9 mouse cellular contexts compared by ENCODE assay signal in genomic region chr11:120539285-120540014, GRCm38 (mm10). TPM values are rescaled to one million over a fixed set of nuclear protein-coding genes. Genes with fewer than 3 reads are reported as not detected.
DNase-seq lines count a peak whose midpoint lies in the region; ATAC-seq lines count a peak whose summit lies in the region.
"Had no signal": no experiment of that assay in that cellular context is flagged by ENCODE, and none has a peak within 500 bp of the region (broad histone marks: within the 10 kb centered on the region; RNA-seq: fewer than 3 reads in every experiment).

No protein-coding gene starts in this region.

- H3K9me3 ChIP-seq in forebrain, embryonic 12.5 days: no peaks in the 10 kb centered on the region
- H3K9me3 ChIP-seq in midbrain, embryonic 10.5 days (replicated peaks): no peaks in the 10 kb centered on the region

- no peak overlapping the region for H3K4me3 ChIP-seq in forebrain, embryonic 12.5 days (replicated peaks)
- H3K4me3 ChIP-seq in midbrain, embryonic 10.5 days: peak overlapping the region; percentile 22; the same call in 1 of the 2 replicates

- 19% methylated on average over 10 of the region's 10 CpGs for WGBS in forebrain, embryonic 12.5 days
- 21% methylated on average over 10 of the region's 10 CpGs for WGBS in midbrain, embryonic 10.5 days

- ATAC-seq in forebrain, embryonic 12.5 days (ENCODE audit: low FRiP score): peak; percentile 56

- H3K4me2 ChIP-seq in forebrain, embryonic 12.5 days: peak overlapping the region; percentile 4; the same call in 1 of the 2 replicates

- H3K36me3 ChIP-seq in forebrain, embryonic 12.5 days (replicated peaks): peaks cover 31% of the 10 kb centered on the region
- peaks cover 27% of the 10 kb centered on the region for H3K36me3 ChIP-seq in midbrain, embryonic 10.5 days

- H3K9ac ChIP-seq in forebrain, embryonic 12.5 days: peak overlapping the region; percentile 42; the same call in 1 of the 2 replicates

- peaks cover 21% of the 10 kb centered on the region for H3K4me1 ChIP-seq in forebrain, embryonic 12.5 days
- peaks cover 27% of the 10 kb centered on the region for H3K4me1 ChIP-seq in midbrain, embryonic 10.5 days

- peaks cover 10% of the 10 kb centered on the region for H3K27me3 ChIP-seq in forebrain, embryonic 12.5 days
- H3K27me3 ChIP-seq in midbrain, embryonic 10.5 days (ENCODE audit: low read depth, poor library complexity, severe bottlenecking): peaks cover 11% of the 10 kb centered on the region; the same call in 1 of the 2 replicates

- peak overlapping the region; percentile 46; the same call in 1 of the 2 replicates for H3K27ac ChIP-seq in forebrain, embryonic 12.5 days
- peak overlapping the region; percentile 79 for H3K27ac ChIP-seq in midbrain, embryonic 10.5 days (replicated peaks)

- peak; percentile 15 to 16 for DNase-seq in gastrocnemius, postnatal 4 days (ENCODE audit: low spot score in 2 of 2)
- no peak for DNase-seq in gastrocnemius, postnatal 10 days
- peak; percentile 75 to 93 for DNase-seq in kidney, postnatal 25 days
- no peak for DNase-seq in midbrain, embryonic 10.5 days (ENCODE audit: low spot score)
- no peak for DNase-seq in thymus, postnatal 25 days
- no peak for DNase-seq in left cerebral cortex, adult 11 months (ENCODE audit: low spot score)
- no peak for DNase-seq in left cerebral cortex, postnatal 25 days (ENCODE audit: low spot score in 2 of 2)

- intact Hi-C loops in left cerebral cortex, postnatal 25 days (cut with DNase I): no loop called here

RNA-seq across cellular contexts. Expression of gene Gcgr, which starts 9.0 kb away (rescaled TPM):
- total RNA-seq in gastrocnemius, postnatal 4 days (2021): under 1 TPM in 1 of 2 experiments, not detected in 1; 0.26 TPM
- under 1 TPM; 0.09 to 0.75 TPM for total RNA-seq in gastrocnemius, postnatal 10 days (2021)
- 0.09 TPM in 1 of 2 replicates, not detected in the other for polyA plus RNA-seq in forebrain, embryonic 12.5 days (2016; fragmentation: Nextera tagmentation; extraction: Ambion mirVana)
- 0.26 and 0.27 TPM in 2 replicates for polyA plus RNA-seq in midbrain, embryonic 10.5 days (2016; fragmentation: Nextera tagmentation; extraction: Ambion mirVana)
- not detected for total RNA-seq in left cerebral cortex, postnatal 25 days (2021)
- total RNA-seq: hematopoietic stem cell, adult 5-6 weeks had no signal

RNA-seq across cellular contexts. Expression of gene Mcrip1, which starts 10.1 kb away (rescaled TPM):
- 10 to 100 TPM; 74.0 to 81.3 TPM for total RNA-seq in gastrocnemius, postnatal 4 days (2021)
- 10 to 100 TPM; 51.3 to 52.7 TPM for total RNA-seq in gastrocnemius, postnatal 10 days (2021)
- polyA plus RNA-seq in forebrain, embryonic 12.5 days (2016; fragmentation: Nextera tagmentation; extraction: Ambion mirVana): 209 and 214 TPM in 2 replicates
- 226 and 238 TPM in 2 replicates for polyA plus RNA-seq in midbrain, embryonic 10.5 days (2016; fragmentation: Nextera tagmentation; extraction: Ambion mirVana)
- 10 to 100 TPM; 88.2 to 93.6 TPM for total RNA-seq in left cerebral cortex, postnatal 25 days (2021)

RNA-seq across cellular contexts. Expression of gene Ppp1r27, which starts 11.5 kb away (rescaled TPM):
- 10 to 100 TPM; 80.7 to 99.3 TPM for total RNA-seq in gastrocnemius, postnatal 4 days (2021)
- 100 to 1,000 TPM; 156 to 183 TPM for total RNA-seq in gastrocnemius, postnatal 10 days (2021)
- not detected in 2 replicates for polyA plus RNA-seq in forebrain, embryonic 12.5 days (2016; fragmentation: Nextera tagmentation; extraction: Ambion mirVana)
- polyA plus RNA-seq in midbrain, embryonic 10.5 days (2016; fragmentation: Nextera tagmentation; extraction: Ambion mirVana): not detected in 2 replicates
- total RNA-seq in left cerebral cortex, postnatal 25 days (2021): not detected
- total RNA-seq: hematopoietic stem cell, adult 5-6 weeks had no signal

RNA-seq across cellular contexts. Expression of gene P4hb, which starts 33.6 kb away (rescaled TPM):
- total RNA-seq in gastrocnemius, postnatal 4 days (2021): 100 to 1,000 TPM; 527 to 538 TPM
- total RNA-seq in gastrocnemius, postnatal 10 days (2021): 100 to 1,000 TPM; 349 to 414 TPM
- 334 and 362 TPM in 2 replicates for polyA plus RNA-seq in forebrain, embryonic 12.5 days (2016; fragmentation: Nextera tagmentation; extraction: Ambion mirVana)
- polyA plus RNA-seq in midbrain, embryonic 10.5 days (2016; fragmentation: Nextera tagmentation; extraction: Ambion mirVana): 534 and 562 TPM in 2 replicates
- total RNA-seq in left cerebral cortex, postnatal 25 days (2021): 100 to 1,000 TPM; 125 to 127 TPM

RNA-seq across cellular contexts. Expression of gene Arhgdia, which starts 42.0 kb away (rescaled TPM):
- total RNA-seq in gastrocnemius, postnatal 4 days (2021): 100 to 1,000 TPM; 278 to 300 TPM
- total RNA-seq in gastrocnemius, postnatal 10 days (2021): 100 to 1,000 TPM; 163 to 197 TPM
- 496 and 513 TPM in 2 replicates for polyA plus RNA-seq in forebrain, embryonic 12.5 days (2016; fragmentation: Nextera tagmentation; extraction: Ambion mirVana)
- 743 and 777 TPM in 2 replicates for polyA plus RNA-seq in midbrain, embryonic 10.5 days (2016; fragmentation: Nextera tagmentation; extraction: Ambion mirVana)
- total RNA-seq in left cerebral cortex, postnatal 25 days (2021): 100 to 1,000 TPM; 340 to 344 TPM

Comparison
In these comparisons a context has a peak if more than half of its experiments do, and no peak if none do; other contexts are left out.
1. DNase-seq: peak in gastrocnemius, postnatal 4 days (2 of 2) and kidney, postnatal 25 days (2 of 2); none in gastrocnemius, postnatal 10 days (single experiment), midbrain, embryonic 10.5 days (single experiment), thymus, postnatal 25 days (single experiment), left cerebral cortex, adult 11 months (single experiment) and left cerebral cortex, postnatal 25 days (0 of 2).
2. RNA of gene Ppp1r27, which starts 11.5 kb away (total RNA-seq): 156 to 183 TPM in gastrocnemius, postnatal 10 days and 80.7 to 99.3 TPM in gastrocnemius, postnatal 4 days; not detected in left cerebral cortex, postnatal 25 days; every median in the first group is over 10 times any median in the second.